Mouse (Mus musculus) spleen, adult 18-20 months (tissue): ENCODE measurements at regions not wholly inside any gene's neighbourhood (a gene's known extent, or its start where the extent isn't known, plus 50 kb on each side); places are given as distances from the start of the nearest gene placed in this dataset.

ENCODE experiments used
- DNase-seq, 2 experiments: peaks; one replicate each; pipeline ENCODE4 v3.0.0; 2022; ENCODE audit warnings: mixed read lengths in 2 of 2

GRCm38 (mm10) chr2:8628007-8628406, 1118.6 kb upstream of the Celf2 start:
- no peak for DNase-seq

GRCm38 (mm10) chr2:8628485-8629208, 1119.3 kb upstream of the Celf2 start:
- no peak for DNase-seq

- DNase-seq: no peak
Observed at GRCm38 (mm10) chr2:8638082-8638481, 1128.7 kb upstream of the Celf2 start.

GRCm38 (mm10) chr2:8639282-8639681, 1129.9 kb upstream of the Celf2 start:
- DNase-seq: no peak

- DNase-seq: no peak
Observed at GRCm38 (mm10) chr2:8645463-8645862, 1136.1 kb upstream of the Celf2 start.

- no peak for DNase-seq
Observed at GRCm38 (mm10) chr2:8660544-8660943, 1151.2 kb upstream of the Celf2 start.

- DNase-seq: peak in 1 of 2 experiments; percentile 47
Observed at GRCm38 (mm10) chr2:8673751-8674378, 1164.5 kb upstream of the Celf2 start.

GRCm38 (mm10) chr2:8675537-8675936, 1166.2 kb upstream of the Celf2 start:
- DNase-seq: no peak

GRCm38 (mm10) chr2:8676546-8676945, 1167.2 kb upstream of the Celf2 start:
- DNase-seq: peak in 1 of 2 experiments; percentile 6

- DNase-seq: no peak
Observed at GRCm38 (mm10) chr2:8690846-8691643, 1181.7 kb upstream of the Celf2 start.

- no peak for DNase-seq
Observed at GRCm38 (mm10) chr2:8729306-8729705, 1151.7 kb upstream of the 4930412O13Rik start.

- DNase-seq: peak in 1 of 2 experiments; percentile 2
Observed at GRCm38 (mm10) chr2:8754142-8754541, 1126.9 kb upstream of the 4930412O13Rik start.

- no peak for DNase-seq
Observed at GRCm38 (mm10) chr2:8756546-8756945, 1124.5 kb upstream of the 4930412O13Rik start.

- no peak for DNase-seq
Observed at GRCm38 (mm10) chr2:8770636-8771035, 1110.4 kb upstream of the 4930412O13Rik start.

GRCm38 (mm10) chr2:8781152-8781935, 1099.7 kb upstream of the 4930412O13Rik start:
- DNase-seq: no peak

- DNase-seq: no peak
Observed at GRCm38 (mm10) chr2:8782225-8782624, 1098.8 kb upstream of the 4930412O13Rik start.

- DNase-seq: no peak
Observed at GRCm38 (mm10) chr2:8802061-8802460, 1079.0 kb upstream of the 4930412O13Rik start.

GRCm38 (mm10) chr2:8809609-8810008, 1071.4 kb upstream of the 4930412O13Rik start:
- no peak for DNase-seq

GRCm38 (mm10) chr2:8818127-8818526, 1062.9 kb upstream of the 4930412O13Rik start:
- DNase-seq: no peak

- no peak for DNase-seq
Observed at GRCm38 (mm10) chr2:8825406-8825805, 1055.6 kb upstream of the 4930412O13Rik start.
